Mouse (Mus musculus): ENCODE results near the gene Kank2. TPM values are rescaled to one million over a fixed set of nuclear protein-coding genes. Genes with fewer than 3 reads are reported as not detected.

Kank2 gene
- total and polyA plus RNA-seq, 3 experiments = 0.09 to 2.3 (median 0.60) TPM

DNA sequence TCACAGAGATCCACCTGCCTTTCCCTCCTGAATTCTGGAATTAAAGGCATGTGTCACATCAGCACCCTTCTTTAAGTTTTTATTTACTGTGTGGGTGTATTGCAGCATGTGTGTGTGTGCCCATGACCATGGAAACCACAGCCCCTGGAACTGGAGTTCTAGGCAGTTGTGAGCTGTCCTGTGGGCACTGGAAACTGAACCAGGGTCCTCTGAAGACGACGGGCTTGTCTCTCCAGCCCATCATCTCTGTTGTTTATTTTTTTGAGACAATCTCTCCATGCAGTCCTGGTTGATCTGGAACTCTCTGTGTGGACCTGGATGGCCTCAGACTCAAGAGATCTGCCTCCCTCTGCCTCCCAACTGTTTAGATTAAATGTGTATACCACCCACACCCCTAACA lies 81.5 kb downstream of the Kank2 start:
- no peak overlapping the region for H3K27ac ChIP-seq (ENCODE audit: insufficient read depth, low read depth)

More for the DNA sequence above, 81.5 kb downstream of the Kank2 start:
- Histone ChIP-seq H3K36me3 (replicated peaks in 1 of 2; ENCODE audit: control insufficient read depth in 1 of 2, insufficient read depth in 1 of 2, low read length in 1 of 2) (no peaks in the 10 kb centered on the region), H3K4me3 (replicated peaks in 1 of 3; ENCODE audit: low read depth in 2 of 3, low read length in 2 of 3, poor library complexity in 1 of 3) (no peak overlapping the region), H3K9me3 (replicated peaks; ENCODE audit: low read length) (no peaks in the 10 kb centered on the region), H3K27me3 (replicated peaks) (no peaks in the 10 kb centered on the region), H3K4me2 (ENCODE audit: insufficient read depth, low read depth, poor library complexity, severe bottlenecking) (no peak overlapping the region), H3K4me1 (ENCODE audit: control insufficient read depth in 1 of 2, insufficient read depth in 2 of 2) (peaks cover 0 to 29% of the 10 kb centered on the region in 2 experiments; a peak in 2 of 4 replicates), H3K79me2 (replicated peaks; ENCODE audit: control insufficient read depth, extremely low read depth, insufficient read depth, poor library complexity, severe bottlenecking) (no peaks in the 10 kb centered on the region), H3K9ac (ENCODE audit: insufficient read depth, low read depth) (no peak overlapping the region)
- DNase-seq (ENCODE audit: extremely low read depth) = no peak
- dilution Hi-C loops (cut with MboI; ENCODE audit: extremely low pct_ligation_motif_present, extremely low pct_unique_long_range_greater_than_20kb, low sequenced_read_pairs) (no loop called here), in situ Hi-C loops (cut with MboI; ENCODE audit: low pct_ligation_motif_present, low pct_unique_long_range_greater_than_20kb, low sequenced_read_pairs) (no loop called here)
- TF ChIP-seq POLR2AphosphoS2 (IDR thresholded peaks at IDR 0.05; ENCODE audit: low read depth, low read length) (no peak), ZNF384 (IDR thresholded peaks at IDR 0.05; ENCODE audit: low read depth, low read length) (no peak), RCOR1 (conservative IDR thresholded peaks at IDR 0.05; ENCODE audit: low read depth, low read length) (no peak), TCF12 (IDR thresholded peaks at IDR 0.05; ENCODE audit: low read depth, low read length) (no peak), HCFC1 (IDR thresholded peaks at IDR 0.05; ENCODE audit: low read depth, low read length) (no peak), SIN3A (IDR thresholded peaks at IDR 0.05; ENCODE audit: low read length) (no peak), E2F4 (IDR thresholded peaks at IDR 0.05; ENCODE audit: insufficient replicate concordance, low read depth, low read length) (no peak), CTCF (conservative IDR thresholded peaks at IDR 0.05 in 1 of 2, IDR thresholded peaks at IDR 0.05 in 1 of 2; ENCODE audit: low read depth in 2 of 2, low read length in 2 of 2) (no peak), ZKSCAN1 (IDR thresholded peaks at IDR 0.05; ENCODE audit: borderline replicate concordance, low read depth, low read length) (no peak), UBTF (IDR thresholded peaks at IDR 0.05; ENCODE audit: low read depth, low read length) (no peak), CHD1 (IDR thresholded peaks at IDR 0.05; ENCODE audit: low read depth, low read length) (no peak), CHD2 (IDR thresholded peaks at IDR 0.05; ENCODE audit: low read length) (no peak)

Other genes starting within 250 kb of the Kank2 start
- gene Timm29, start 206.0 kb downstream of the Kank2 start, total RNA-seq (2012; rRNA removed) = 12.0 and 16.0 TPM in 2 replicates
- 19.1 and 19.5 TPM in 2 replicates for gene Timm29, start 206.0 kb downstream of the Kank2 start, total RNA-seq (2014; rRNA removed)
- 29.6 and 34.6 TPM in 2 replicates for gene Timm29, start 206.0 kb downstream of the Kank2 start, polyA plus RNA-seq (2012; ENCODE audit: insufficient read length, low read depth)
- 13.6 and 17.5 TPM in 2 replicates for gene Yipf2, start 205.9 kb downstream of the Kank2 start, total RNA-seq (2012; rRNA removed)
- gene Yipf2, start 205.9 kb downstream of the Kank2 start, total RNA-seq (2014; rRNA removed) = 13.1 and 16.6 TPM in 2 replicates
- 17.0 and 21.2 TPM in 2 replicates for gene Yipf2, start 205.9 kb downstream of the Kank2 start, polyA plus RNA-seq (2012; ENCODE audit: insufficient read length, low read depth)
- 74.3 and 78.9 TPM in 2 replicates for gene Smarca4, start 182.6 kb downstream of the Kank2 start, total RNA-seq (2012; rRNA removed)
- gene Smarca4, start 182.6 kb downstream of the Kank2 start, total RNA-seq (2014; rRNA removed) = 30.7 and 33.8 TPM in 2 replicates
- 76.1 and 86.2 TPM in 2 replicates for gene Smarca4, start 182.6 kb downstream of the Kank2 start, polyA plus RNA-seq (2012; ENCODE audit: insufficient read length, low read depth)
- gene Ldlr, start 75.3 kb downstream of the Kank2 start, total RNA-seq (2012; rRNA removed) = 24.9 and 28.2 TPM in 2 replicates
- gene Ldlr, start 75.3 kb downstream of the Kank2 start, total RNA-seq (2014; rRNA removed) = 18.3 and 24.0 TPM in 2 replicates
- gene Ldlr, start 75.3 kb downstream of the Kank2 start, polyA plus RNA-seq (2012; ENCODE audit: insufficient read length, low read depth) = 31.0 and 34.7 TPM in 2 replicates
- gene Spc24, start 38.4 kb downstream of the Kank2 start, total RNA-seq (2012; rRNA removed) = 83.2 and 91.6 TPM in 2 replicates
- gene Spc24, start 38.4 kb downstream of the Kank2 start, total RNA-seq (2014; rRNA removed) = 77.6 and 82.7 TPM in 2 replicates
- 74.3 and 113 TPM in 2 replicates for gene Spc24, start 38.4 kb downstream of the Kank2 start, polyA plus RNA-seq (2012; ENCODE audit: insufficient read length, low read depth)
- gene Angptl8, start 36.8 kb upstream of the Kank2 start, total RNA-seq (2012; rRNA removed) = not detected in 2 replicates
- gene Angptl8, start 36.8 kb upstream of the Kank2 start, total RNA-seq (2014; rRNA removed) = not detected in 2 replicates
- gene Angptl8, start 36.8 kb upstream of the Kank2 start, polyA plus RNA-seq (2012; ENCODE audit: insufficient read length, low read depth) = not detected in 2 replicates
- gene Dock6, start 53.9 kb upstream of the Kank2 start, total RNA-seq (2012; rRNA removed) = 3.3 and 3.4 TPM in 2 replicates
- gene Dock6, start 53.9 kb upstream of the Kank2 start, total RNA-seq (2014; rRNA removed) = 0.26 and 0.79 TPM in 2 replicates
- gene Dock6, start 53.9 kb upstream of the Kank2 start, polyA plus RNA-seq (2012; ENCODE audit: insufficient read length, low read depth) = 3.6 TPM in 2 replicates
- 2.0 and 3.7 TPM in 2 replicates for gene Rab3d, start 119.4 kb upstream of the Kank2 start, total RNA-seq (2012; rRNA removed)
- gene Rab3d, start 119.4 kb upstream of the Kank2 start, total RNA-seq (2014; rRNA removed) = 0.77 and 0.90 TPM in 2 replicates
- 0.35 and 0.91 TPM in 2 replicates for gene Rab3d, start 119.4 kb upstream of the Kank2 start, polyA plus RNA-seq (2012; ENCODE audit: insufficient read length, low read depth)
- gene Ccdc159, start 128.7 kb upstream of the Kank2 start, total RNA-seq (2012; rRNA removed) = not detected in 2 replicates
- gene Ccdc159, start 128.7 kb upstream of the Kank2 start, total RNA-seq (2014; rRNA removed) = not detected in 2 replicates
- not detected in 2 replicates for gene Ccdc159, start 128.7 kb upstream of the Kank2 start, polyA plus RNA-seq (2012; ENCODE audit: insufficient read length, low read depth)
- gene Tmem205, start 128.8 kb upstream of the Kank2 start, total RNA-seq (2012; rRNA removed) = 2.4 and 2.9 TPM in 2 replicates
- 2.4 and 2.9 TPM in 2 replicates for gene Tmem205, start 128.8 kb upstream of the Kank2 start, total RNA-seq (2014; rRNA removed)
- 0.87 and 1.6 TPM in 2 replicates for gene Tmem205, start 128.8 kb upstream of the Kank2 start, polyA plus RNA-seq (2012; ENCODE audit: insufficient read length, low read depth)
- not detected in 2 replicates for gene Plppr2, start 138.3 kb upstream of the Kank2 start, total RNA-seq (2012; rRNA removed)
- not detected in 2 replicates for gene Plppr2, start 138.3 kb upstream of the Kank2 start, total RNA-seq (2014; rRNA removed)
- gene Plppr2, start 138.3 kb upstream of the Kank2 start, polyA plus RNA-seq (2012; ENCODE audit: insufficient read length, low read depth) = not detected in 2 replicates
- gene Swsap1, start 157.0 kb upstream of the Kank2 start, total RNA-seq (2012; rRNA removed) = 4.0 and 4.4 TPM in 2 replicates
- 4.1 and 4.4 TPM in 2 replicates for gene Swsap1, start 157.0 kb upstream of the Kank2 start, total RNA-seq (2014; rRNA removed)
- gene Swsap1, start 157.0 kb upstream of the Kank2 start, polyA plus RNA-seq (2012; ENCODE audit: insufficient read length, low read depth) = 2.9 and 3.1 TPM in 2 replicates
- 0.80 and 2.0 TPM in 2 replicates for gene Epor, start 164.8 kb upstream of the Kank2 start, total RNA-seq (2012; rRNA removed)
- gene Epor, start 164.8 kb upstream of the Kank2 start, total RNA-seq (2014; rRNA removed) = not detected in 2 replicates
- 0.18 and 0.20 TPM in 2 replicates for gene Epor, start 164.8 kb upstream of the Kank2 start, polyA plus RNA-seq (2012; ENCODE audit: insufficient read length, low read depth)
- not detected in 2 replicates for gene Rgl3, start 190.7 kb upstream of the Kank2 start, total RNA-seq (2012; rRNA removed)
- gene Rgl3, start 190.7 kb upstream of the Kank2 start, total RNA-seq (2014; rRNA removed) = not detected in 2 replicates
- gene Rgl3, start 190.7 kb upstream of the Kank2 start, polyA plus RNA-seq (2012; ENCODE audit: insufficient read length, low read depth) = not detected in 2 replicates
- 0.21 and 0.25 TPM in 2 replicates for gene Ccdc151, start 203.9 kb upstream of the Kank2 start, total RNA-seq (2012; rRNA removed)
- 0.13 and 0.20 TPM in 2 replicates for gene Ccdc151, start 203.9 kb upstream of the Kank2 start, total RNA-seq (2014; rRNA removed)
- gene Ccdc151, start 203.9 kb upstream of the Kank2 start, polyA plus RNA-seq (2012; ENCODE audit: insufficient read length, low read depth) = 0.16 and 0.23 TPM in 2 replicates
- gene Prkcsh, start 204.1 kb upstream of the Kank2 start, total RNA-seq (2012; rRNA removed) = 144 and 160 TPM in 2 replicates
- gene Prkcsh, start 204.1 kb upstream of the Kank2 start, total RNA-seq (2014; rRNA removed) = 65.5 and 72.1 TPM in 2 replicates
- gene Prkcsh, start 204.1 kb upstream of the Kank2 start, polyA plus RNA-seq (2012; ENCODE audit: insufficient read length, low read depth) = 143 and 148 TPM in 2 replicates